In genomic region chr3:96597435-96597891, GRCm38 (mm10) we compare ENCODE assay signal across 9 mouse cellular contexts. TPM values are rescaled to one million over a fixed set of nuclear protein-coding genes. Genes with fewer than 3 reads are reported as not detected.
DNase-seq lines count a peak whose midpoint lies in the region; ATAC-seq and TF ChIP-seq lines count a peak whose summit lies in the region.
"Had no signal": no experiment of that assay in that cellular context is flagged by ENCODE, and none has a peak within 500 bp of the region (broad histone marks: within the 10 kb centered on the region; RNA-seq: fewer than 3 reads in every experiment).

No protein-coding gene starts in this region.

- in situ Hi-C loops in ES-E14 (cut with MboI; ENCODE audit: low sequenced_read_pairs in 2 of 2, unreplicated experiment in 2 of 2): no loop called here

- H3K27ac ChIP-seq in ES-E14 (ENCODE audit: insufficient read depth, low read depth, low read length, poor library complexity, severe bottlenecking): no peak overlapping the region
- H3K27ac ChIP-seq in heart, postnatal 0 days (ENCODE audit: low read depth): peak overlapping the region; percentile 75
- no peak overlapping the region; the same call in 1 of the 2 replicates for H3K27ac ChIP-seq in liver, embryonic 12.5 days

- peak; percentile 96 for DNase-seq in heart, adult 11 months
- DNase-seq in heart, adult 8-10 months (ENCODE audit: low spot score): no peak
- no peak for DNase-seq in ES-E14 (ENCODE audit: low read depth, low spot score)
- DNase-seq in cerebellum, postnatal 25 days: peak; percentile 70
- DNase-seq in heart, postnatal 0 days (ENCODE audit: low spot score): peak; percentile 43
- peak; percentile 65 to 71 for DNase-seq in right cerebral cortex, postnatal 10 days (ENCODE audit: low spot score in 2 of 2)
- DNase-seq in thymus, postnatal 14 days: no peak

- H3K4me3 ChIP-seq in ES-E14 (ENCODE audit: insufficient read depth in 1 of 2, low read depth in 1 of 2, low read length in 2 of 2, poor library complexity in 1 of 2, severe bottlenecking in 1 of 2): peak overlapping the region; percentile 65 to 71
- peak overlapping the region; percentile 59 for H3K4me3 ChIP-seq in heart, postnatal 0 days (ENCODE audit: low read depth, low read length)
- peak overlapping the region; percentile 44 for H3K4me3 ChIP-seq in liver, embryonic 12.5 days

- peak overlapping the region; percentile 97 for H3K4me2 ChIP-seq in heart, postnatal 0 days (ENCODE audit: low read depth, low read length)
- peak overlapping the region; percentile 69 for H3K4me2 ChIP-seq in liver, embryonic 12.5 days

- no peaks in the 10 kb centered on the region for H3K9me3 ChIP-seq in ES-E14 (ENCODE audit: control insufficient read depth, insufficient read depth, low read depth, low read length)
- H3K9me3 ChIP-seq in heart, postnatal 0 days (replicated peaks; ENCODE audit: control insufficient read depth, low read length): no peaks in the 10 kb centered on the region
- no peaks in the 10 kb centered on the region for H3K9me3 ChIP-seq in liver, embryonic 12.5 days (replicated peaks)

- no peak for TF ChIP-seq EP300 in heart, postnatal 0 days (IDR thresholded peaks at IDR 0.05; ENCODE audit: low read depth)

- H3K9ac ChIP-seq in ES-E14 (ENCODE audit: insufficient read depth, low read depth, low read length, poor library complexity, severe bottlenecking): peak overlapping the region; percentile 56
- H3K9ac ChIP-seq in heart, postnatal 0 days (replicated peaks; ENCODE audit: low read depth, low read length): peak overlapping the region; percentile 70
- H3K9ac ChIP-seq in liver, embryonic 12.5 days: peak overlapping the region; percentile 9; the same call in 1 of the 2 replicates

- H3K4me1 ChIP-seq in ES-E14 (ENCODE audit: control insufficient read depth in 2 of 2, insufficient read depth in 2 of 2, low read length in 2 of 2, poor library complexity in 1 of 2): peaks cover 13 to 14% of the 10 kb centered on the region in 2 experiments
- H3K4me1 ChIP-seq in heart, postnatal 0 days (ENCODE audit: control insufficient read depth, insufficient read depth): peaks cover 2% of the 10 kb centered on the region; the same call in 1 of the 2 replicates
- H3K4me1 ChIP-seq in liver, embryonic 12.5 days: peaks cover 53% of the 10 kb centered on the region

- no peaks in the 10 kb centered on the region for H3K27me3 ChIP-seq in heart, postnatal 0 days (ENCODE audit: control insufficient read depth, insufficient read depth, low read length)
- peaks cover 80% of the 10 kb centered on the region for H3K27me3 ChIP-seq in liver, embryonic 12.5 days (replicated peaks)

- no peak for ATAC-seq in heart, postnatal 0 days (ENCODE audit: insufficient read depth, low read depth)
- no peak for ATAC-seq in liver, embryonic 12.5 days

- H3K36me3 ChIP-seq in ES-E14 (ENCODE audit: control insufficient read depth, insufficient read depth, low read length, poor library complexity, severe bottlenecking): no peaks in the 10 kb centered on the region
- H3K36me3 ChIP-seq in heart, postnatal 0 days (replicated peaks; ENCODE audit: control insufficient read depth, insufficient read depth, low read length): no peaks in the 10 kb centered on the region
- H3K36me3 ChIP-seq in liver, embryonic 12.5 days: no peaks in the 10 kb centered on the region

- under 1% methylated on average over 40 of the region's 40 CpGs for WGBS in heart, postnatal 0 days
- WGBS in liver, embryonic 12.5 days (ENCODE audit: insufficient replicate concordance): 1% methylated on average over 40 of the region's 40 CpGs

- no peak for TF ChIP-seq CTCF in heart, postnatal 0 days (IDR thresholded peaks at IDR 0.05; ENCODE audit: low read depth)

TF ChIP-seq in ES-E14, 5 proteins besides CTCF, POLR2A, EP300 and RAD21:
- TF ChIP-seq ZNF384 (IDR thresholded peaks at IDR 0.05; ENCODE audit: low read depth, low read length) (no peak), CHD2 (IDR thresholded peaks at IDR 0.05; ENCODE audit: low read depth, low read length) (no peak), HCFC1 (IDR thresholded peaks at IDR 0.05; ENCODE audit: borderline replicate concordance, insufficient read depth, low read length) (no peak), MAFK (IDR thresholded peaks at IDR 0.05; ENCODE audit: insufficient read depth, low read depth, low read length) (no peak), ZC3H11A (IDR thresholded peaks at IDR 0.05; ENCODE audit: borderline replicate concordance, low read depth, low read length) (no peak)

RNA-seq across cellular contexts. Expression of gene Ankrd34a, which starts 1.0 kb away (rescaled TPM):
- 1 to 10 TPM; 1.1 to 2.5 (median 2.0) TPM for total RNA-seq in heart, adult 8-10 months (2022)
- total RNA-seq in ES-E14 (2012; rRNA removed): 0.67 and 1.1 TPM in 2 replicates
- 1.2 and 5.3 TPM in 2 replicates for total RNA-seq in heart, postnatal 0 days (2014; rRNA removed; ENCODE audit: low replicate concordance)
- 6.0 and 6.8 TPM in 2 replicates for polyA plus RNA-seq in heart, postnatal 0 days (2015; fragmentation: Nextera tagmentation; extraction: Ambion mirVana)
- polyA plus RNA-seq in liver, embryonic 12.5 days (2016; fragmentation: Nextera tagmentation; extraction: Ambion mirVana): 0.33 and 0.44 TPM in 2 replicates

RNA-seq across cellular contexts. Expression of gene Polr3gl, which starts 3.5 kb away (rescaled TPM):
- 10 to 100 TPM; 31.7 to 35.2 (median 34.7) TPM for total RNA-seq in heart, adult 8-10 months (2022)
- total RNA-seq in ES-E14 (2012; rRNA removed): 5.7 and 8.1 TPM in 2 replicates
- 10.3 and 13.1 TPM in 2 replicates for total RNA-seq in heart, postnatal 0 days (2014; rRNA removed; ENCODE audit: low replicate concordance)
- polyA plus RNA-seq in heart, postnatal 0 days (2015; fragmentation: Nextera tagmentation; extraction: Ambion mirVana): 37.1 and 38.7 TPM in 2 replicates
- 16.7 and 19.8 TPM in 2 replicates for polyA plus RNA-seq in liver, embryonic 12.5 days (2016; fragmentation: Nextera tagmentation; extraction: Ambion mirVana)

RNA-seq across cellular contexts. Expression of gene Lix1l, which starts 3.5 kb away (rescaled TPM):
- 10 to 100 TPM; 20.9 to 31.1 (median 25.8) TPM for total RNA-seq in heart, adult 8-10 months (2022)
- 2.6 and 4.6 TPM in 2 replicates for total RNA-seq in ES-E14 (2012; rRNA removed)
- total RNA-seq in heart, postnatal 0 days (2014; rRNA removed; ENCODE audit: low replicate concordance): 33.1 and 50.6 TPM in 2 replicates
- polyA plus RNA-seq in heart, postnatal 0 days (2015; fragmentation: Nextera tagmentation; extraction: Ambion mirVana): 3.6 and 5.1 TPM in 2 replicates
- polyA plus RNA-seq in liver, embryonic 12.5 days (2016; fragmentation: Nextera tagmentation; extraction: Ambion mirVana): 0.92 and 1.2 TPM in 2 replicates

RNA-seq across cellular contexts. Expression of gene Gm16253, which starts 20.7 kb away (rescaled TPM):
- 1 to 10 TPM in 3 of 4 experiments, not detected in 1; 2.5 to 3.3 (median 3.2) TPM for total RNA-seq in heart, adult 8-10 months (2022)
- 1.8 and 2.0 TPM in 2 replicates for total RNA-seq in ES-E14 (2012; rRNA removed)
- not detected in 2 replicates for total RNA-seq in heart, postnatal 0 days (2014; rRNA removed; ENCODE audit: low replicate concordance)
- polyA plus RNA-seq in heart, postnatal 0 days (2015; fragmentation: Nextera tagmentation; extraction: Ambion mirVana): 1.1 and 1.2 TPM in 2 replicates
- 0.24 and 0.26 TPM in 2 replicates for polyA plus RNA-seq in liver, embryonic 12.5 days (2016; fragmentation: Nextera tagmentation; extraction: Ambion mirVana)
- total RNA-seq: layer of hippocampus, adult 8-10 months had no signal

RNA-seq across cellular contexts. Expression of gene Rbm8a, which starts 32.3 kb away (rescaled TPM):
- 10 to 100 TPM; 29.0 to 39.9 (median 32.0) TPM for total RNA-seq in heart, adult 8-10 months (2022)
- 115 and 140 TPM in 2 replicates for total RNA-seq in ES-E14 (2012; rRNA removed)
- 7.5 and 9.2 TPM in 2 replicates for total RNA-seq in heart, postnatal 0 days (2014; rRNA removed; ENCODE audit: low replicate concordance)
- polyA plus RNA-seq in heart, postnatal 0 days (2015; fragmentation: Nextera tagmentation; extraction: Ambion mirVana): 64.7 and 65.4 TPM in 2 replicates
- 92.6 and 104 TPM in 2 replicates for polyA plus RNA-seq in liver, embryonic 12.5 days (2016; fragmentation: Nextera tagmentation; extraction: Ambion mirVana)

Comparison
In these comparisons a context has a peak if more than half of its experiments do, and no peak if none do; other contexts are left out.
1. DNase-seq: peak in heart, adult 11 months (single experiment), cerebellum, postnatal 25 days (2 of 2), heart, postnatal 0 days (single experiment) and right cerebral cortex, postnatal 10 days (2 of 2); none in heart, adult 8-10 months (single experiment), ES-E14 (single experiment) and thymus, postnatal 14 days (single experiment).
2. H3K9ac ChIP-seq: peak in every context shown above with its lines; median percentile 70 in heart, postnatal 0 days; 56 in ES-E14; 9 in liver, embryonic 12.5 days.
3. Peak in every context shown above with its lines, with median percentiles within 50 percentile points of each other: H3K4me3 ChIP-seq.